Mouse (Mus musculus) kidney, postnatal 0 days (tissue): ENCODE measurements around the gene Vmn2r56. TPM values are rescaled to one million over a fixed set of nuclear protein-coding genes. Genes with fewer than 3 reads are reported as not detected.

Experiments
- ATAC-seq: fragments of 200-750 bp; cut with Nextera tagmentation; replicated peaks from 2 replicates; pipeline ENCODE4 v1.8.0; 2017; ENCODE audit warnings: low read depth, moderate number of reproducible peaks, moderate TSS enrichment, moderate library complexity; ENCODE audit not compliant: low FRiP score
- DNase-seq: peaks from one replicate; pipeline ENCODE4 v3.0.0-alpha.2; 2016; ENCODE audit warnings: low spot score
- H3K27ac ChIP-seq: fragments of 300-500 bp; sonication (generic); 2 replicates; pipeline ENCODE4 v1.5.1; 2014; ENCODE audit warnings: mild to moderate bottlenecking
- H3K27me3 ChIP-seq: fragments of 300-500 bp; sonication (generic); 2 replicates; pipeline ENCODE4 v1.6.1; 2014; ENCODE audit warnings: low read length, mixed read lengths; ENCODE audit not compliant: insufficient read depth
- H3K36me3 ChIP-seq: fragments of 300-500 bp; sonication (generic); 2 replicates; pipeline ENCODE4 v1.6.1; 2014; ENCODE audit warnings: low read length, mixed read lengths; ENCODE audit not compliant: insufficient read depth
- H3K4me1 ChIP-seq: fragments of 300-500 bp; sonication (generic); replicated peaks from 2 replicates; pipeline ENCODE4 v1.6.1; 2014; ENCODE audit warnings: antibody characterized with exemption, low read length, mixed read lengths; ENCODE audit not compliant: insufficient read depth
- H3K4me2 ChIP-seq: fragments of 300-500 bp; sonication (generic); 2 replicates; pipeline ENCODE4 v1.6.1; 2014; ENCODE audit warnings: mild to moderate bottlenecking, low read length, moderate library complexity, mixed read lengths
- H3K4me3 ChIP-seq: fragments of 300-500 bp; sonication (generic); replicated peaks from 2 replicates; pipeline ENCODE4 v1.5.1; 2014; ENCODE audit warnings: low read depth, low read length
- H3K9ac ChIP-seq: fragments of 300-500 bp; sonication (generic); 2 replicates; pipeline ENCODE4 v1.6.1; 2014; ENCODE audit warnings: low read depth, low read length
- H3K9me3 ChIP-seq: fragments of 300-500 bp; sonication (generic); replicated peaks from 2 replicates; pipeline ENCODE4 v1.6.1; 2016; ENCODE audit warnings: low read length, inconsistent platforms, mixed read lengths
- CTCF ChIP-seq: IDR thresholded peaks from 2 replicates; pipeline ENCODE4 v1.5.1; 2016; ENCODE audit warnings: antibody characterized with exemption, low read depth, mild to moderate bottlenecking, moderate library complexity
- WGBS: fragments of 180-500 bp; shearing (Covaris S2); extraction: QIAGEN DNeasy Blood & Tissue Kit; methylation state at CpG from one replicate; pipeline ENCODE4 v1.1.7; 2014; 5-methylcytosine and 5-hydroxymethylcytosine counted together
- polyA plus RNA-seq: library from polyadenylated mRNA; unstranded; fragments of >200 nt; fragmentation: Nextera tagmentation; extraction: Ambion mirVana; gene quantifications from 2 replicates; pipeline ENCODE4 v1.2.1, GENCODE M21; 2015

Vmn2r56 gene
- not detected in 2 replicates for polyA plus RNA-seq

DNA sequence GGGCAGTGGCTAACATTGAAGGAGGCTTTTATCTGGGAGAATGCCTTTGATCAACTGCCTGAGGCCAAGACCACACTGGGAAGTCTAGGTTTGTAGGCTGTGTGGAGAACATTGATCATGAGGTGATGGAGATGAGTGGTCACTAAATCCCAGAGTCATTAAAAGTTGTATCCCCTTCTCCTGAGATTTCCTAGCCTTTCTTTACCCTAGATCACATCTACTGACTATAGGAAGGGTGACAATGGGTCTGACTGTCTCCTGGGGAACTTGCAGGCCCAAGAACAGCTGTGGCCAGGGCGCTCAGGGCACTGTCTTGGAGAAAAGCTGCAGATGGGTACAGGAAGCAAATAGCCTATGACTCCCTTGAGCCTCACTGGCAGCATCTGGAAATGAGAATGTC lies at the start of gene Vmn2r56:
Gene Vmn2r56 (minus strand): TSS at position 101 of the 400 bp plus-strand sequence.
- no peak for DNase-seq
- Histone ChIP-seq H3K9ac (no peak within 1 kb of the TSS), H3K4me1 (no peaks in the 10 kb centered on the region), H3K9me3 (no peaks in the 10 kb centered on the region), H3K27me3 (no peaks in the 10 kb centered on the region), H3K4me2 (no peak within 1 kb of the TSS), H3K4me3 (no peak within 1 kb of the TSS), H3K27ac (no peak within 1 kb of the TSS), H3K36me3 (no peaks in the 10 kb centered on the region)
- WGBS: 57% methylated on average over 1 of the region's 1 CpGs
- no peak for ATAC-seq
- no peak for TF ChIP-seq CTCF

DNA sequence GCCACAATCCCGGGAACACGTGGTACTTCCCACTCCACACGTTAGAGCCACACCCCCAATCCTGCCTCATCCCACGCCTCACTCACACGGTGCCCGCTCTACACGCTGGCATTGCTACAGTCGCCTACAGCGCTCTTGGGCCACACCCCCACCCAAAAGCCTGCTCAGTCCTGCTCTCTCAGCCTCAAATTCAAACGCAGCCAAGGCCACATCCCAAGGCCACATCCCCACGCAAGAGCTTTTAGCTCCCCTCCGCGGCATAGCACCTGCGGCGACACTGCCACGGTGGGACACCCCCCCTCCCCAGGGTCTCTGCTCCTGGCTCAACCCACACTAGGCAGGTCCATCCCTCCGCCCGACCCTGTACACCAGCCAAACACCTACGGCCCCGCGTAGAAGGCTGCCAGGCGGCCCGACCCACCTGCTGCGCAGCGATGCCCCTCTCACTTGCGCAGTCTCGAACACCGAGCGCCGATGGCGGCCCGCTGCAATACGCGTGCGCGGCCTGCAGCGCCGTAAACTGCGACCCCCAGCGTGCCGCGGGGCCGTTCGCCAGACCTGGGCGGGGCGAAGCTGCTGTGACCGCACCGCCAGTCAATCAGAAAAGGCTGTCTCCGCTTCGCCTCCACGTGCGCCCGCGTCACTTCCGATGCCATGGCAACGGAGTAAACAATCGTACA lies 45.5 kb upstream of the Vmn2r56 start:
- Histone ChIP-seq H3K9me3 (no peaks in the 10 kb centered on the region), H3K36me3 (peaks cover 2% of the 10 kb centered on the region; the same call in 1 of the 2 replicates), H3K27me3 (no peaks in the 10 kb centered on the region), H3K4me1 (0 out of 2 replicates have a peak, but pooled peaks cover 4% of the 10 kb centered on the region), H3K4me2 (peak overlapping the region; percentile 97), H3K27ac (no peak overlapping the region), H3K4me3 (peak overlapping the region; percentile 60), H3K9ac (peak overlapping the region; percentile 69)
- ATAC-seq (peak; percentile 97), DNase-seq (peak; percentile 90)
- WGBS: under 1% methylated on average over 57 of the region's 57 CpGs
- no peak for TF ChIP-seq CTCF

DNA sequence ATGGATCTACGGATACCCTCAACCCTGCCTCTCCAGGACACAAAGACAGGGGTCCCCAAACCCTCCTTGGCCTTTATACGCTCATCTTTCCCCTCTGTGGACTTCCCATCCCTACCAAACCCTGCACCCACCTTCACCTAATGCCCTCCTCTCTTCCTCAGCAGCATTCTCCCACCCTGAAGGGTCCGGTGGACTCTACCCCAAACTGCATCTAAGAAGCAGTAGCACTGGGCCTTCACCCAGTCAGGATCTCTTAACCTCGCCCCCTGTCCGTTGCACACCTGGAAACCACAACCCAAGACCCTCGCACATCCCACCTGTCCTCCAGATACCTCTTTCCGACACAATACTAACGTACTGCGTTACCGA lies 45.0 kb upstream of the Vmn2r56 start:
- ATAC-seq: 0 out of 2 replicates have a peak, but pooled peaks have one; percentile 17
- peak overlapping the region; percentile 97 for H3K4me2 ChIP-seq
- WGBS: 23% methylated on average over 10 of the region's 10 CpGs

DNA sequence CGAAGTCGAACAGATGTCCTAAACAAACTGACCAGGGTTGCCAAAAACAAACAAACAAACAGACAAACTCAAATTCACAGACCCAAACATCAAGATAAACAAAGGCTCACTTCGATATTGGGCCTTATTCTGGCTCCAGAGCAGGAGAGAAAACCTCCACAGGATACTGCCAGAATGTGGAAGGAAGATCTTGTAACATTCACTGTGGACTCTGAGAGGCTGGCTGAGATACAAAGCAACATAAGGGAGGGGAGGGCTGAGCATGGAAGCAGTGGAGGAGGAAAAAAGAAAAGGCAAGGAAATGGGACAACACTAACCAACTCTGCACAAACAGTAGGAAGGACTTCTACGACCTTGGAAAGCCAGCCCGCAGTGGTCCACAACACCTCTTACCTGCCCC lies 44.3 kb upstream of the Vmn2r56 start:
- no peak overlapping the region for H3K4me3 ChIP-seq
- 0 out of 2 replicates have a peak, but pooled peaks cover 4% of the 10 kb centered on the region for H3K4me1 ChIP-seq
- H3K27me3 ChIP-seq: no peaks in the 10 kb centered on the region
- H3K4me2 ChIP-seq: no peak overlapping the region
- no peak for ATAC-seq
- H3K9ac ChIP-seq: no peak overlapping the region
- H3K27ac ChIP-seq: no peak overlapping the region
- WGBS: 86% methylated on average over 5 of the region's 5 CpGs
- H3K36me3 ChIP-seq: peaks cover 6% of the 10 kb centered on the region; the same call in 1 of the 2 replicates
- no peak for DNase-seq
- no peaks in the 10 kb centered on the region for H3K9me3 ChIP-seq
- no peak for TF ChIP-seq CTCF

More for the DNA sequence above, 45.0 kb upstream of the Vmn2r56 start:
- H3K27me3 ChIP-seq: no peaks in the 10 kb centered on the region
- no peak for TF ChIP-seq CTCF
- H3K27ac ChIP-seq: no peak overlapping the region
- H3K9me3 ChIP-seq: no peaks in the 10 kb centered on the region
- no peak for DNase-seq
- H3K36me3 ChIP-seq: peaks cover 5% of the 10 kb centered on the region; the same call in 1 of the 2 replicates
- peak overlapping the region; percentile 69; the same call in 1 of the 2 replicates for H3K9ac ChIP-seq
- 0 out of 2 replicates have a peak, but pooled peaks cover 4% of the 10 kb centered on the region for H3K4me1 ChIP-seq
- H3K4me3 ChIP-seq: peak overlapping the region; percentile 60

DNA sequence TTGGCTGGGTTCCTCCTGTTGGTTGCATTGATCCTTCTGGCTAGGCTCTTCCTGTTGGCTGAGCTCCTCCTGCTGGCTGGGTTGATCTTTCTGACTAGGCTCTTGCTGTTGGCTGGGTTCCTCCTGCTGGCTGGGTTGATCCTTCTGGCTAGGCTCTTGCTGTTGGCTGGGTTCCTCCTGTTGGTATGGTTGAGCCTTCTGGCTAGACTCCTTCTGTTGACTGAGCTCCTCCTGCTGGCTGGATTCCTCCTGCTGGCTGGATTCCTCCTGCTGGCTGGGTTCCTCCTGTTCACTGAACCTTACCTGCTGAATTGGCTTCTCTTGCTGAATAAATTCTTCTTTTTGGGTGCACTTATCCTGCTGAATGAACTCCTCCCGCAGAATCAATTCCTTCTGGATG lies 39.8 kb upstream of the Vmn2r56 start:
- Histone ChIP-seq H3K36me3 (peaks cover 13% of the 10 kb centered on the region; the same call in 1 of the 2 replicates), H3K4me1 (no peaks in the 10 kb centered on the region)
- no peak for DNase-seq

DNA sequence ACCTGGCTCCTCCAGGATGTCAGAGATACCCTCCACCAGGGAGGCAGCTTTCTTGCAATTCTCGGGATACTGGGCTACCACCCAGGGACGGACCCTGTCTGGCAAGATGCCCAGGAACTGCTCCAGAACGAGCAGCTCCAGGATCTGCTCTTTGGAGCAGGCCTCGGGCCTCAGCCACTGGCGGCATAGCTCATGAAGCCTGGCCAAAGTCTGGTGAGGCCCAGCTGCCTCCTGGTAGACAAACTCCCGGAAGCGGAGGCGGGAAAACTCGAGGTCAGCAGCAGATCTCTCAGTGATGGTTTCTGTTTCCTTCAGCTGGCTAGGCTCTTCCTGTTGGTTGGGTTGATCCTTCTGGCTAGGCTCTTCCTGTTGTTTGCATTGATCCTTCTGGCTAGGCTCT lies 39.3 kb upstream of the Vmn2r56 start:
- ATAC-seq (no peak), DNase-seq (no peak)
- WGBS: 85% methylated on average over 9 of the region's 9 CpGs
- H3K9ac ChIP-seq: no peak overlapping the region
- H3K27me3 ChIP-seq: no peaks in the 10 kb centered on the region
- no peak overlapping the region for H3K4me3 ChIP-seq
- H3K9me3 ChIP-seq: no peaks in the 10 kb centered on the region
- H3K4me2 ChIP-seq: no peak overlapping the region
- no peaks in the 10 kb centered on the region for H3K4me1 ChIP-seq
- no peak overlapping the region for H3K27ac ChIP-seq
- TF ChIP-seq CTCF: no peak
- peaks cover 13% of the 10 kb centered on the region; the same call in 1 of the 2 replicates for H3K36me3 ChIP-seq

More for the DNA sequence above, 39.8 kb upstream of the Vmn2r56 start:
- Histone ChIP-seq H3K9me3 (no peaks in the 10 kb centered on the region), H3K27me3 (no peaks in the 10 kb centered on the region), H3K4me2 (no peak overlapping the region), H3K27ac (no peak overlapping the region), H3K9ac (no peak overlapping the region), H3K4me3 (no peak overlapping the region)
- WGBS: 96% methylated on average over 1 of the region's 1 CpGs
- ATAC-seq: no peak
- TF ChIP-seq CTCF: no peak
